Mouse (Mus musculus) layer of hippocampus, postnatal 14 days (tissue): ENCODE results near the gene Gabpb2. TPM values are rescaled to one million over a fixed set of nuclear protein-coding genes. Genes with fewer than 3 reads are reported as not detected.

Experiments
- DNase-seq, 2 experiments: peaks; one replicate each; pipeline ENCODE4 v3.0.0; 2021 to 2022; ENCODE audit warnings: low spot score in 2 of 2, mixed read lengths in 1 of 2
- total RNA-seq, 2 experiments: library from RNA; stranded (reverse); gene quantifications; 2 replicates each; pipeline ENCODE4 v1.2.3; 2021

The Gabpb2 gene
- total RNA-seq, 2 experiments from 2014 or later = 10.5 to 11.8 TPM

GRCm38 (mm10) chr3:95199101-95199500 lies 18.6 kb downstream of the Gabpb2 start:
- DNase-seq = no peak

- no peak for DNase-seq
Measured at GRCm38 (mm10) chr3:95195772-95196171, 21.9 kb downstream of the Gabpb2 start.

GRCm38 (mm10) chr3:95194721-95195135 lies 23.0 kb downstream of the Gabpb2 start:
- DNase-seq = no peak

GRCm38 (mm10) chr3:95186888-95187287 lies 30.8 kb downstream of the Gabpb2 start:
- DNase-seq = no peak

GRCm38 (mm10) chr3:95186100-95186499 lies 31.6 kb downstream of the Gabpb2 start:
- DNase-seq = no peak

GRCm38 (mm10) chr3:95184796-95185577 lies 32.7 kb downstream of the Gabpb2 start:
- no peak for DNase-seq

- no peak for DNase-seq
Measured at GRCm38 (mm10) chr3:95181841-95182240, 35.9 kb downstream of the Gabpb2 start.

GRCm38 (mm10) chr3:95179890-95180289 lies 37.8 kb downstream of the Gabpb2 start:
- DNase-seq = no peak

- DNase-seq = no peak
Measured at GRCm38 (mm10) chr3:95178948-95179347, 38.8 kb downstream of the Gabpb2 start.

GRCm38 (mm10) chr3:95177583-95177982 lies 40.1 kb downstream of the Gabpb2 start:
- no peak for DNase-seq

GRCm38 (mm10) chr3:95176500-95176899 lies 41.2 kb downstream of the Gabpb2 start:
- no peak for DNase-seq

- peak; percentile 75 to 81 for DNase-seq
Measured at GRCm38 (mm10) chr3:95174011-95174592, 43.6 kb downstream of the Gabpb2 start.

- DNase-seq = peak in 1 of 2 experiments; percentile 36
Measured at GRCm38 (mm10) chr3:95173256-95173949, 44.3 kb downstream of the Gabpb2 start.

- no peak for DNase-seq
Measured at GRCm38 (mm10) chr3:95172526-95173255, 45.0 kb downstream of the Gabpb2 start.

GRCm38 (mm10) chr3:95171105-95171504 lies 46.6 kb downstream of the Gabpb2 start:
- no peak for DNase-seq

- DNase-seq = no peak
Measured at GRCm38 (mm10) chr3:95169996-95170395, 47.7 kb downstream of the Gabpb2 start.

GRCm38 (mm10) chr3:95164840-95165239 lies 52.9 kb downstream of the Gabpb2 start:
- no peak for DNase-seq

- no peak for DNase-seq
Measured at GRCm38 (mm10) chr3:95164256-95164550, 53.5 kb downstream of the Gabpb2 start.

- no peak for DNase-seq
Measured at GRCm38 (mm10) chr3:95163419-95164255, 54.1 kb downstream of the Gabpb2 start.

GRCm38 (mm10) chr3:95162345-95162628 lies 55.4 kb downstream of the Gabpb2 start:
- DNase-seq = no peak
